Mouse (Mus musculus) heart, postnatal 14 days (tissue): ENCODE measurements around the gene Fam98b. TPM values are rescaled to one million over a fixed set of nuclear protein-coding genes. Genes with fewer than 3 reads are reported as not detected.

Source experiments
- DNase-seq, 2 experiments: peaks; one replicate each; pipeline ENCODE4 v3.0.0; 2021 to 2022
- intact Hi-C: fragments of 180-260 bp; cut with DNase I; formaldehyde crosslinking; loops from one replicate; pipeline ENCODE4 v1.15.1; 2025
- long read RNA-seq, 2 experiments: library from polyadenylated mRNA; stranded (forward); transcript quantifications; one replicate each; pipeline ENCODE4 v2.0.0; 2021
- total RNA-seq, 2 experiments: library from RNA; stranded (reverse); gene quantifications; 2 replicates each; pipeline ENCODE4 v1.2.3; 2021

Fam98b gene
- 10 to 100 TPM; 20.1 to 20.7 TPM for total RNA-seq
- long read RNA-seq, experiment 1 = 0 reads
- long read RNA-seq, experiment 2, partial matches to known transcripts = 1 of 1 reads
- long read RNA-seq, experiment 2, other reads (novel, unspliced or antisense) = 0 of 1 reads

DNA sequence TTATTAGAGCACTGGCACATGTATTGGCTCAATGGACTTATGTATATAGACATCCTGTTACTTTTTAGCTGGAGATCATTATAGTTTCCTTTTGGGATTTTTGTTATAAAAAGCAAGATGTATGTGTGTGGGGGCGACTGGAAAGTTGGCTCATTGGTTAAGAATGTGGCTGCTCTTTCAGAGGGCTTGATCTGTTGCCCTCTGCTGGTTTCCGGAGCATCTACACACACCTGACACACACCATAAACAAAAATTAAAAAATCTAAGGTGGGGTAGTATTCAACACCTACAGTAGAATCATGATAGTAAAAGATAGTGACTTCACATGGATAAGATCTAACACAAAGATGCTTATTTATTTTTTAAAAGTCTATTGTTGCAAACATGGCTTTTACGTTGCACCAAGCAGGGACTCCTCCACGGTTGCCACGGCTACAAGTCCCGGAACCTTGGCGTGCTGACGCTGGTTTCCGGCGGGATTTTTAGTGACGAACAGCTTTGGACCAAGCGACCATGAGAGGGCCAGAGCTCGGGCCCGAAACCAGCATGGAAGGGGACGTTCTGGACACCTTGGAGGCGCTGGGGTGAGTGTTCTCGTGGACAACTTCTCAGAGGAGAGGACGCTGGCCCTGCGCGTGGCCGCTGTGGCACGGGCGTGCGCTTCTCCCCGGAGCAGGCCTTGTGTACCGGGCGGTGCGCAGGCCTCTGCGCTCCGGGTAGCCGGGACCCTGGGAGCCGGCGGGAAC lies at the start of gene Fam98b:
Gene Fam98b, plus strand, starts transcription at position 485 of the 746 bp plus-strand sequence.
- DNase-seq = peak; percentile 87 to 92
- intact Hi-C loops = no loop called here

DNA sequence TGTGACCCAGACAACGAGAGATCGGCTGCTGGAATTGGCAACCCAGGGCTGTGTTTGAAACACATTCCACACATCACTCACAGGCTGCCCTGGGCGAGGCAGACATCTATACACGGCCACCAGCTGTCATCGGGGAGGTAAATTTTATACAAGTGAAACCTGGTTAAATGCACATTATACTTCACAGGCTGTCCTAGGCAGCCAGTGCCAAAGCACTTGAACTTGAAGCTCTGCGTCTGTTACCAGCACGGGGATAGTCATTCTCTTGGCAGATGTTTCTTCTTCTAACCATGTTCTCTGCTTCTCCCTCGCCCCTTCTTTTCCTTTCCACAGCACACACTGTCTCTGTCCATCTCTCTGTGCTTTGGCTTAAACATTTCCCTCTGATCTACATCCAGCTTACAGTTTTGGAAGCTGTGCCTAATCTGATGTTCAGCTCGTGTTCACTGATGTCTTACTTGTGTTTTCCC lies 48.6 kb upstream of the Fam98b start:
- intact Hi-C loops = no loop called here
- DNase-seq = no peak

GRCm38 (mm10) chr2:117203350-117203749 lies 46.2 kb upstream of the Fam98b start:
- intact Hi-C loops = no loop called here
- no peak for DNase-seq

- intact Hi-C loops = no loop called here
- DNase-seq = no peak
Measured at GRCm38 (mm10) chr2:117204534-117204933, 45.0 kb upstream of the Fam98b start.

GRCm38 (mm10) chr2:117205066-117205465 lies 44.5 kb upstream of the Fam98b start:
- intact Hi-C loops = no loop called here
- DNase-seq = no peak

DNA sequence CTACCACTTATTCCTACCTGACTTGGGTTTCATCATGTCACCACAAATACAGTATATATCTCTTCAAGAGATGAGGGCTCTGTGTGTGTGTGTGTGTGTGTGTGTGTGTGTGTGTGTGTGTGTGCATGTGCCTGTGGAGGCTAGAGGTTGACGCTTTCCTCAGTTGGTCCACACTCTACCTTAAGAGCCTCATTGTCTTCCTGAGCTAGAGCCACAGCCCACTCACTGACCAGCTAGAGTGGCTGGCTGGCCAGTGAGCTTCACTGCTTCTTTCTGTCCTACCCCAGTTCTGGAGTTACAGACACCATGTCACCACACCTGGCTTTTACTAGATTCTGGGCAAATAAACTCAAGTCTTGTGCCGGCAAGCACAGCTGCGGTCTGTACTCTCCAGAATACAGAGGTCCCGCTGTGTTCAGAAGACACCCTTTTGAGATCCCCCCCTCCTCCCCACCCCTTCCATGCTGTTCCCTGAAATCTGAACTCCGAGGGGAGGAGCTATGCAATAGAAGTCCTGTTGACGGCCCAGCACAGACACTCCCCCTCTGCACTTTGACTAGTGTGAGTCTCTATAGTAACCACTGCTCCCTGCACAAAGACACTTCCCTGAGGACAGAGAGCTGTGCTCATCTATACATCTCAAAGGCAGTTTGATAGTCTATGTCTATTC lies 39.0 kb upstream of the Fam98b start:
- intact Hi-C loops = no loop called here
- peak; percentile 12 to 23 for DNase-seq

DNA sequence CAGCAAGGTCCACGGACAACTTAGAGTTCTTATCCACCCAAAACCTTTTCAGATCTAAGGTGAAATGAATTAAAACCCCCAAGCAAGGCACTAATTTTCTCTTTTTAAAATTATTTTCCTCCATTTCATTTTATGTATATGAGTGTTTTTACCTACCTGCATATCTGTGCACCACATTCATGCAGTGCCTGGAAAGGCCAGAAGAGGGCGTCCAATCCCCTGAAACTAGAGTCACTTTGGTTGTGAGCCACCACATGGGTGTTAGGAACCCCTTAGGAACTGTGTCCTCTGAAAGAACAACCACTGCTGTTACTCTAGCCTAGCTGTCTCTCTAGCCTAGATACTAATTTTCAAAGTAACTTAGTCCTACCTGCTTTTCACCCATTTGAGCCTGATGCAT lies 33.4 kb upstream of the Fam98b start:
- no peak for DNase-seq
- intact Hi-C loops = no loop called here

DNA sequence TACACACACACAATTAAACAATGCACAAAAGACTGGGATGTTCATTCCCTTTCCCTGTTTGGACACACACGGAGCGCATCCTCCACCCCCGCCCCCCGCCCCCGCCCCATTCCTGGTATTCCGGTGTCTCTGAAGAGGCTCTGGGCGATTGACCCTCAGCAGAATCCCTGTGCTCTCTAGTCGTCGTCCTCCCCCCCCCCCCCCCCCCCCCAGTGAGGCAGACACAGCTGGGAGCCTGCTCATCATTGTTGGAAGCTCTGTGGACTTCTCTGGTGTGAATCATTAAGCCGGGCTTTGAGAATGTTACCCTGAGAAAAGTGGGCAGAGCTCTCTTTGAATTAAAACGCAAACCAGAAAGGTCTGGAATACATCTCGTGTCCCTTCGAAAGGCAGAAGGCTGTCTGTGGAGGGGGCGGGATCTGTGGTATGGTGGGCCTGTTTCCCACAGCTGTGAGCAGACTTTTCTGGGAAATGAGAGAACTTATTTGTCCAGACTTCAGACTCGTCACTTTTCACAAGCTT lies 31.8 kb upstream of the Fam98b start:
- intact Hi-C loops = no loop called here
- DNase-seq = no peak

DNA sequence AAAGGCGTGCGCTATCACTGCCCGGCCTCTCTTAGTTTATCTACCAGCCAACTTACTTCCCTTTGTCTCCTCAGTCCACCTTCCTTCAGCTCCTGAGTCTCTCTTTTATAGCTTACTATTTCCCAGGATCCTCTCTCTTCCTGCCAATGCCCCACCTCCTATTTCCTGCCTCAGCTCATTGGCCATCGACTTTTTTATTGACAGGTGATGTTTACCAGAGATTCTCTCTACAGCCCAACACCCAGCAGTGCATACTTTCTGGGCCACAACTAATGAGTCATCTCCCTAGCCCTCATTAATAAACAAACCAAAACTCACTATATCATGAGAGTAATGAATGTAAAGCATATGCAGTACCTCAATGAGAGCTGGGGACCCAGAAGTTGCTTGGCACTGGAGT lies 30.0 kb upstream of the Fam98b start:
- intact Hi-C loops = no loop called here
- DNase-seq = no peak

GRCm38 (mm10) chr2:117222651-117223050 lies 26.9 kb upstream of the Fam98b start:
- intact Hi-C loops = no loop called here
- peak in 1 of 2 experiments; percentile 14 for DNase-seq

DNA sequence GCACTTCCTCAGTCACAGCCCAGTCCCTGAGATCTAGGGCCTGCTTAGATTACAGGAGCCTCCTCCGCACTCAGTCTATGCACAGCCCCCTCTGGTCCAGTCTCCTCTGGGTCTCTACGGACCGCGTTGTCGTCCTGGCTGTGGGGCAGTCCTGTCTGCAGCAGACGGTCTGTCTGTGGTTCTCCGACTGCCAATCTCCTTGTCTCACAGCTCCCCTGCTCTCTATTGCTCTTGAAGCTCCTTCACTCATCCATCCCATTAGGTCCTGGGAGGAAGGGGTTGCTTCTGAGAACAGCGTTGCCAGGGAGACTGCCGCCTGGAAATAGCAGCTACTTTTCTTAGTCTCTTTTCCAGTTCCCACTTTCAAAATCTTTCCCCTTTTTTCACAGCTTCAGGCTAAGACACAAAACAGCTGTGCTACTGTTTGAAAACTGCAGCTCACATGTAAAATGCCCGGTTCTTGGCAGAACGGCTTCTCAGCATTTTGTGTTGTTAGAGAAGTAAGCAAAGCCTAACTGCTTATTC lies 20.9 kb upstream of the Fam98b start:
- intact Hi-C loops = no loop called here
- peak in 1 of 2 experiments; percentile 7 for DNase-seq

- intact Hi-C loops = loop anchor here (2.0 kb wide), 2 partner anchors 47 to 109 kb away; partner anchors contain the start of gene Spred1
- DNase-seq = no peak
Measured at GRCm38 (mm10) chr2:117230261-117230660, 19.3 kb upstream of the Fam98b start.

- peak; percentile 88 to 92 for DNase-seq
- intact Hi-C loops = loop anchor here (1.0 to 2.0 kb wide), 3 partner anchors 48 to 332 kb away; partner anchors contain the start of gene Spred1
Measured at GRCm38 (mm10) chr2:117231257-117231656, 18.3 kb upstream of the Fam98b start.

GRCm38 (mm10) chr2:117241953-117242352 lies 7.6 kb upstream of the Fam98b start:
- no peak for DNase-seq
- intact Hi-C loops = no loop called here

DNA sequence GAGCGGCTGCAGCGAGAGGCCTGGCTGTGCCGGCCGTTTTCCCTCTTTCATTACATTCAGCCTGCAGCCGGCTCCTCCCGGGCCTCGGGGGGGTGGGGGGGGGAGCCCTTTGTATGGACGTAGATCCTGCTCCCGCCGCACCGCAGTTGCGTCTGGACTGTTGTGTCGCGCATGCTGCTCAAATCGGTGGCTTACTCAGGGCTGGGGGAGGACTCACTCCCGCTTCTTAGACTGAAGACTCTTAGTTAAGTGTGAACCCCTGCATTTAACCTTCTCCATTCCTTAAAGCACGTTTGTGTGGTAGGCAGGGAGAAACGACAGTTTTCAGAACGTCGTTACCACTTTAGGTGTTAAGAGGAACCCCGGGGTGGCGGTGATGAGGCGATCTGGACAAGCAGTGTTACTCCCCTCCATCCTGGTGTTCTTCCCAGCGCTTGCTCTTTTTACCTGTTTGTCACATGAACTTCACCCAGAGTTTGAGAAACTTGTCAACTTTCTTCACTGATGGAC lies 517 bp downstream of the Fam98b start:
- intact Hi-C loops = no loop called here

DNA sequence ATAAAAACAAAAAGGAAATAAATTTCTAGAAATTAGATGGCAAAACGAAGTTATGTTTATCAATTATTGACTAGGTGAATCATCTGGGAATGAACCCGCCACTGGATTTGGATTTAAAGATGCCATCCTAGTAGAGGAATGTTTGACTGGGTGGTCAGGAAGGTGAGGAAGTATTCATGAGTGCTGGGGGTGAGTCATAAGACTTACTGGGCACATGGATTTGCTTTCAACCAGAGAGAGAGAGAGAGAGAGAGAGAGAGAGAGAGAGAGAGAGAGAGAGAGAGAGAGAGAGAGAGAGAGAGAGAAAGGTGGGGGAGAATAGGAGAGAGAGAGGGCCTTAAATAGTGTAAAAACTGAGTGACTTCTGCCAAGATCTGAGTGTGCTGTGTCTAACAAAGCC lies 5.9 kb downstream of the Fam98b start:
- no peak for DNase-seq
- intact Hi-C loops = no loop called here

More for the DNA sequence above, 517 bp downstream of the Fam98b start:
- DNase-seq = no peak

DNA sequence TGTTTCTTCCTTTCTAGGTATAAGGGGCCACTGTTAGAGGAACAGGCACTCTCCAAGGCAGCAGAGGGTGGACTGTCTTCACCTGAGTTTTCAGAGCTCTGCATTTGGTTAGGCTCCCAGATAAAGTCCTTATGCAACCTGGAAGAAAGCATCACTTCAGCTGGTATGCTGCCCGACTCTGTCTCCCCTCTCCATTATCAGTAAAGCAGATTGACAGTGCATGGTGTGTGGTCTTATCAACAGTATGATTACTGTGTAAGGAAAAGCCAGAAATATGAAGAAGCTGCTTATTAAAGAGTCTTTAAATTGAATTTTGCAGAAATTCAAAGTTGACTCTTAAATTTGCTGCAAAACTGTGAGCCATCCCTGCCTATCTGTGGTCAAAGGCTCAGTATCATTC lies 8.1 kb downstream of the Fam98b start:
- intact Hi-C loops = no loop called here

GRCm38 (mm10) chr2:117262184-117262583 lies 12.6 kb downstream of the Fam98b start:
- intact Hi-C loops = no loop called here
- no peak for DNase-seq

More for the DNA sequence above, 8.1 kb downstream of the Fam98b start:
- DNase-seq = no peak

DNA sequence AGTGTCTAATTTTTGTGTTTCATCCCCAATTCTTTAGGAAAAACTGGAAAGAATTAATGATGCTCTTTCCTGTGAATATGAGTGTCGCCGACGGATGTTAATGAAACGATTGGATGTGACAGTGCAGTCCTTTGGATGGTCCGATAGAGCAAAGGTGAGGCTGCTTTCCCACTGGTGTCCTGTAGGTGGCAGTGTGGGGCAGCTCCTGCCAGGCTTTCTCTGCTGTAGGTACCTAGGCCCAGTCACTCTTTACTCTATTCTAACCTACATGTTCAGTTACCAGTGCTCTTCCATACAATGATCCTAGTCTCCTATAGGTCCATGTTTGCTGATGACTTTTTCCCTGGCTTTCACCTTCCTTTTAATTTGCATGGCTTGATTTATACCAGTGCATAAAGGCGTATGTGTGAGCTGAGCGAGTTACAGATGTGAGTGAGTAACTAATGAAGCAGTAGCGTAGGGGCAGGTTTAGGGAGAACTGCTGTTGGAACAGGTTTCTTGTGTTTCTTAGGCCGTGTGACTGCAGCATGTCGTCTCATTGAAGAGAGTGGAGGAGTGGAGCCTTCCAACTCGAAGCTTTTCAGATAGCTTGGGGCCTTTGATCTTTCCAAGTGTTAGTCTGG lies 14.4 kb downstream of the Fam98b start:
- peak; percentile 71 to 72 for DNase-seq
- intact Hi-C loops = loop anchor here (2.0 kb wide), 1 partner anchor 175 kb away; no protein-coding TSS in a partner anchor

DNA sequence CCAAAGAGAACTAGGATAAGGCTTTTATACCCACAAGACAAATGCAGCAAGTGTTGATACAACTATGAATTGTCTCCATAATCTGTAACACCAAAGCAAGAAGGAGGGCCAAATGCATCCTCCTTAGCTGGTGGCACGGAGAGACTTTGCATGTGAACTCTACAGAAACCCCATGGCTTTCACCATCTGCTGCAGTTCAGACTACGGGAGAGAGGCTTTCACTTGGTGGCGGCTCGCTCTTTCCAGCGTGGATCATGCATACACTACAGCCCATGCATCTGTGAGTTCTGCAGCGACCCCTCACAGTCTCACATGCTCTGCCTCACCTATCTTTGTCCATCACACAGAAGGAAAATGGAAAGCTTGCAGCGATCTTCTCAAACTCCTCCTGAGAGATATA lies 38.8 kb downstream of the Fam98b start:
- DNase-seq = no peak
- intact Hi-C loops = no loop called here
